Mouse (Mus musculus) frontal cortex, postnatal 10 days (tissue): ENCODE data around the gene Meioc.
A peak's percentile ranks its signal among the peaks of the same experiment; 100 is the strongest.
"Not testable (repeated sequence)": the region's sequence is repeated elsewhere in the genome, so short reads cannot be mapped to it uniquely, and the experiment has no call there.

Experiments used
- DNase-seq, 2 experiments: peaks; one replicate each; pipeline ENCODE4 v3.0.0; 2022; ENCODE audit warnings: low spot score in 2 of 2, mixed read lengths in 1 of 2

The Meioc gene

GRCm38 (mm10) chr11:102665637-102666435 lies 2.3 kb downstream of the Meioc start:
- DNase-seq: no peak

DNA sequence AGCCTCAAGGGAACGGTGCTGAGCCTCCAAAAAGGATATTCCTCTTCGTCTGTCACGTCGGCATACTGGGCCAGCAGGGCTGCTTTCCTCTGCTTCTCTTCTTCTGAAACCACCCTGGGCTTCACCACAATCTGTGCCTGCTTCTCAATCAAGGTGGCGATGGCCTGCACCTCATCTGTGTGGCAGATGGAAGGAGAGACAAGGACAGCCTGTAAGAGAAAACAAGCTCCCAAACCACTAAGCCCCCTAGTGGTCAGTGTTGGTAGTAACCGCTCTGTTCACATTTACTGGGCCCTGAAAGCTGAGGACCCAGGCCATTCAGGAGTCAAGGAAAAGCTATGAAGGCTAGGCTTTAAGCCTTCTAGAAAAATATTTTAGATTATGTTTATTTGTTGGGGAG lies 26.6 kb downstream of the Meioc start:
- peak in 1 of 2 experiments; percentile 53 for DNase-seq

DNA sequence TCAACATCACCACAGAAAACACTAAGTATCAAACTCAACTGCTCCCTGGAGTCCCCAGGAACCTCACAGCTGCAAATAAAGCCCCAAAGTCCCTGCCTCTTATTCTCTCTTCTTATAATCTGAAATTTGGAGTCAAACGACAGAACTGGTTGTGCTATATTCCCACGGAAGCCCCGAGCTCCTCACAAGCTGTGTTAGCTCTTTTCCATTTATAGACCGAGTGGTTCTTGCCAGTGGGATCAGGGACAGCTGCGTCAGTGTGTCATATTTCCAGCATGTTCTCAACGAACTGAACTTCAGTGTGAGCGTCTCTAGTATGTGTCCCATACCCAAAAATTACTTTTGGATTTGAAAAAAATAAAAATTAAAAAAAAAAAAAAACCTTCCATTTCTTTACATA lies 31.8 kb downstream of the Meioc start:
- no peak for DNase-seq

DNA sequence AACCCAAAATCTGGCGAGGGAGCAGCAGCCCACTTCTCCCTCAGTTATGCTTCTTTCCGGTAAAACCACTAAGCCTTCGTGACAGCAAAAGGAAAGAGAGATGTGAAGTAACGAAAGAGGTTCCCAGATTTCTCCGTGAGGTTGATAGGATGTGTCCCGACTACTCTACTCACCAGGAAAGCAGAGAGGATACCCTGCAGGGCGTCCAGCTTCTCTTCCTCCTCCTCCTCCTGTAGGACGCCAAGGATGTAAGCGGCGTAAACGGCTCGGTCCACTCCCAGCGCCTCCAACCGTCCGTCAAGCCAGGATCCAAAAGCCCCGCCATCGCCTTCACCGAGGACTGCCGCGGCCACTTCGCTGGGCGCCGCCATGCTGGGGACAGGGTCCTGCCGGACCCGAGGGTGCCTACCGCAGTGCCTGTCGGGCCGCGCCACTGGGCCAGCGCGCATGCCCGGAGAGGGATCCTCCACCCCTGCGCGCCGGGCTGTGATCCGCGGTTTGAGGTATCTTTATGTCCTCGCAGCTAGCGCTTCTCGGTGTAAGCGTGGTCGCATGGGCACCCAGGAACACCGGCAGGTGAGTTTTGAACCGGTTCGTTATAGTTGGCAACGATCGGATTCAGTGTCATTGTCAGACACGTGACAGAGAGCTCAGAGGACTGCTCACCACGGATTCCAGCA lies 34.0 kb downstream of the Meioc start, which contains the start of gene Ccdc43:
Gene Ccdc43, minus strand, starts transcription at position 445 of the 680 bp plus-strand sequence.
- DNase-seq: peak; percentile 65 to 81

- DNase-seq: no peak
Measured at GRCm38 (mm10) chr11:102698018-102698476, 34.5 kb downstream of the Meioc start.

DNA sequence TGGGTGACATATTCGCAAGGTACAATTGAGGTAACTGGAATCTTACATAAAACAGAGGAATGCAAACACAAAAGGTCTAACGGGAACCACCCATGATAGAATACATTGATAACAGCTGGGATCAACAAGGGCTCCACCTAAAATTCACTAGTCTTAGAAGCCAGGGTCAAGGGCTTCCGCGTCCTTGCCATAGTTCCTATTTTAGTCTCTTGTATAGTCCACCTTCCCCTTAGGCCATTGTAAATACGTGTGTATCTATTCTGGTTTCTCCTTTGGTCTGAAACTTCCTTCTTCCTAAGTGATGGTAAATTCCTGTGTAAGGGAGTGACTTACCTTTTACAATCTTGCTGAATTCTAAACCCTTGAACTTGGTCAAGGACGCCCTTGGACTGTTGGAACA lies 38.7 kb downstream of the Meioc start:
- not testable (repeated sequence) for DNase-seq

- no peak for DNase-seq
Measured at GRCm38 (mm10) chr11:102712411-102712810, 48.9 kb downstream of the Meioc start.

- not testable (repeated sequence) for DNase-seq
Measured at GRCm38 (mm10) chr11:102714578-102714977, 51.1 kb downstream of the Meioc start.

- no peak for DNase-seq
Measured at GRCm38 (mm10) chr11:102716135-102716534, 52.6 kb downstream of the Meioc start.

DNA sequence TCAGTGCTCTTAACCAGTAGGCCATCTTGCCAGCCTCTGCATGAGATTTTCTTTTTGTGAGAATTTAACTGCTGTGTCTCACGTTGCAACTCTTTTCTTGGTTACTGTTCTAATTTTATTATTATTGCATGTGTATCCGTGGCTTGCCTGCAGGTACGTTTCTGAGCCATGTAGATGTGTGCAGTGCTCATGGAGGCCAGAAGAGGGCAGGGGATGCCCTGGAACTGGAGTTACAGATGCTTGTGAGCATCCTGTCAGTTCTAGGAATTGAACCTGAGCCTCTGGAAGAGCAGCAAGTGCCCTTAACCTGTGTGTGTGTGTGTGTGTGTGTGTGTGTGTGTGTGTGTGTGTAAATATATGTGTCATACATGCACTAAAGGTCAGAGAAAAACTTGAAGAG lies 62.1 kb downstream of the Meioc start:
- no peak for DNase-seq

DNA sequence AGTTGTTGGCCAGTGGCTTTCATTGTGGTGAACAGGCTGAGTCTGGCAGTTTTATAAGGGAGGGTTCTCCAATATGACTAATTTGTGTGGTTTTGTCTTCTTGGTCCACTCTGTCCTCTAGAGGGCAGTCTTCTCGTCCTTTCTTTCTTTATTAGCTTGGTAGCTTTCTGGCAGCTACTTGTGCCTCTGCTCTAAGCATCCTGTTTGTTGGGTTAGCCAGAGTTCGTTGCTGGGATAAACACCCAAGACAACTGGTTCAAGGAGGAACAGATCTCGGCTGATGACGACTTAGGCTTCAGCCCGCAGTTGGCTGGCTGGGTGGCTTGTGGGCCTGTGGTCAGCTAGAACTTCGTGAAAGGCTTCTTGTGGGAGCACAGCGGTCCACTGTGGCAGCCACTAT lies 65.1 kb downstream of the Meioc start:
- no peak for DNase-seq

DNA sequence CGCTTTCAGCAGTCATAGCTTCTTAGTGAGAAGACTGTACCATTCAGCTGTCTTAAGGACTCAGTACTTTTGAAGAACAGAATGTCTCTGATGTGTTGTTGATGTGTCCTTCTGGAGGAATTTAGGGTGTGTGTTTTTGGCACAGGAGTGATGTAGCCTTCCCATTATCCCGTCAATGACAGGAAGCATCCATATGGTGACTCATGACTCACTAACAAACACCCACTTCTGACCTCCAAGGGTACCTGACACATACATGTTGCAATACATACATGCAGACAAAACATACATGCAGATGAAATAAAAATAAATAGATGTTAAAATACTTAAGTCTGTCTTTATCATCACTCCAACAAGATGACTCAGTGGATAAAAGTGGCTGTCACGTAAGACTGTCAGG lies 66.3 kb downstream of the Meioc start:
- DNase-seq: no peak

DNA sequence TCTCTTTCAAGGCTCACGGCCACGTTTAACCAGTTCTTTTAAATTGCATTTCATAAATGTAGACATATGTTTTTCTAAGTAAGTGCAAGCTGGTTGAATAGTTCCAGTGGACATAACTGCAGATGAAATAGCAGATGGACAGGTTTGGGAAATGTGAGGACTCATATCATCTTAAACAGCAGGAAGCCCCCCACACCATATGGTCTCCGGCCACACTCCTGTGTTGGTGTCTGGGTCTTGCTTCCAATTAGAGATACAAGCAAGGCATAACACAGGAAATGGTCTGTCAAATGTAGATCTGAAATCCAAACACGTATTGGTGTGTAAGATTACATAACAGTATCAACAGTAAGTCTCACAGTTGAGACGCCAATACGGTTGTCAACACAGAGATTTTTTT lies 67.8 kb downstream of the Meioc start:
- no peak for DNase-seq
